Mouse (Mus musculus): ENCODE data around the gene Slx4ip. TPM values are rescaled to one million over a fixed set of nuclear protein-coding genes. Genes with fewer than 3 reads are reported as not detected.

The Slx4ip gene
- polyA plus RNA-seq, 1 experiment from 2014 or later = 9.4 TPM

DNA sequence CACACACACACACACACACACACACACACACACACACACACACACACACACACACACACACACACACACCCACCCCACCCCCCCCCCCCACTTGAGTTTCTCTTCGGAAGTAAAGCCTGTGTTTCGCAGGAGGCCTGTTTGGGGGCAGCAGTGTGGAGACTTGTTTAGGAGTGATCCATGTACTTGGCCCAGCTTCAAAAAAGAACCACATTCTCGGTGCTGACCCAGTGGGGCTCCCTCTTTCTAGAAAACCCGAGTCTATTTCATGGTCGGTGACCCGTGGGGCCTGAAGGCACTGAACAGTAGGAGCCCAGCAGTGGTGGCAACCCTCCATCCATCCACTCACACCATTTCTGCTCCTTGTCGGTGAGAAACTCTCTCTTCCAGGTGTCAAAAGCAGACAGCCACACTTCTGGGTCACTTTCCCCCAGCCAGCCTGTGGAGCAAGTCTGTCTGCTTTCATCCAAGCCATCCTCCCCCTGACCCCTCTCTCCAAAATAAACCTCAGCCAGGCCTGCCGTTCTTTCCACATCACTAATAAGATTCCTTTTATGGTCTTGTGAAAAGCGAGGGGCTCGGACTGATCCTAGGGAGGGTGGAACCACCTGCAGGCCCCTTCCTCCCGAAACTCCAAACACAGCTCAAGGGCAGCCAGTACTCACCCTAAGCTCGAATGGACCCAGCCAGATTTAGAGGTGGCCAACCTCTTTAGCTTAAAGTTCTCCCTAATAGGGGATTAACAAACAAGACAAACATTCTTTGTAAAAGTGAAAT, 222.5 kb downstream of the Slx4ip start:
- Histone ChIP-seq H3K4me1 (ENCODE audit: control insufficient read depth, insufficient read depth, low read length) (peaks cover 29% of the 10 kb centered on the region), H3K4me2 (ENCODE audit: low read depth) (peak overlapping the region; percentile 71), H3K9ac (ENCODE audit: low read length) (peak overlapping the region; percentile 18; the same call in 1 of the 2 replicates), H3K36me3 (ENCODE audit: control insufficient read depth, insufficient read depth, low read length) (no peaks in the 10 kb centered on the region), H3K4me3 (ENCODE audit: low read depth, low read length) (peak overlapping the region; percentile 76), H3K27me3 (ENCODE audit: control insufficient read depth, insufficient read depth, low read length) (peaks cover 5% of the 10 kb centered on the region; the same call in 1 of the 2 replicates), H3K27ac (ENCODE audit: low read depth, low read length) (no peak overlapping the region), H3K9me3 (ENCODE audit: control insufficient read depth, low read length) (no peaks in the 10 kb centered on the region)
- DNase-seq (ENCODE audit: low spot score) (no peak), ATAC-seq (ENCODE audit: insufficient read depth, low FRiP score, low TSS enrichment) (no peak)
- 2% methylated on average over 12 of the region's 12 CpGs for WGBS

DNA sequence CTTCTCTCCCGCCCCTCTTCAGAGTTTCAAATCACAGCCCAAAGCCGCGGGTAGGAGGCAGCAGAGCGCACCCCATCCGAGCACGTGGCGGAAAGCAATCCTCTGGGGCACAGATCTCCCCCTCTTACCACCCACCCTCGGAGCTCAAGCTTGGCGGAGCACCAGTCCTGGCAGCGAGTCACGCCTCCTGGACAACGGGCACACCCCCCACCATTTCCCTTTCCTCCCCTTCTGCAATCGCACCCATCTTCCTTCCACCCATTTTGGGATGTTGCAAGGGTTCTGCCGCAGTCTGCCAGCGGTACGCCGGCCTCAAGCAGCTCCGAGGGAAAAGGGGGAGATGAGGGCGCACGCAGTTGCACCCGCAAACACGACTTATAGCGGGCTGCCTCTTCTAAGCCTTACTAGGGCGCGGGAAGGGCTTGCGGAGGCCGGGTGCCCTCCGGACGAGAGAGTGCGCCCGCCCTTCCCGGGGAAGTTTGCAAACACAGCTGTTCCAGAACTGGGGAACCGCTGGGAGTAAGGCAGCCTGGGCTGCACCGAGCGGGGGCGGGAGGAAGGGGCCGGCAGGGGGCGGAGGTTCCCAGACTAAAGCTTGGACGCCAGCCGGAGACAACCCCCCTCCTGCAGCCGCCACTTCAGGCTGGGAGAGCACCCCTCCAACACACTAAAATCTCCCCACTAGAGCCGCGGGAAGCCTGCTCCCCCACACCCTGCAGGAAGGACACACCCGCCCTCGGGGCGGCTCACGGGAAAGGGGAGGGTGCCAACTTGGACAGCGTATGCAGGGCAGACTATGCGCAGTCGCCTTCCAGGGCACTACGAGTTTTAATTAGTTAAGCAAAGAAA, 223.5 kb downstream of the Slx4ip start:
- Histone ChIP-seq H3K4me3 (ENCODE audit: low read depth, low read length) (peak overlapping the region; percentile 76), H3K27me3 (ENCODE audit: control insufficient read depth, insufficient read depth, low read length) (peaks cover 5% of the 10 kb centered on the region; the same call in 1 of the 2 replicates), H3K36me3 (ENCODE audit: control insufficient read depth, insufficient read depth, low read length) (no peaks in the 10 kb centered on the region), H3K27ac (ENCODE audit: low read depth, low read length) (no peak overlapping the region), H3K4me1 (ENCODE audit: control insufficient read depth, insufficient read depth, low read length) (peaks cover 27% of the 10 kb centered on the region), H3K4me2 (ENCODE audit: low read depth) (peak overlapping the region; percentile 71), H3K9me3 (ENCODE audit: control insufficient read depth, low read length) (no peaks in the 10 kb centered on the region), H3K9ac (ENCODE audit: low read length) (peak overlapping the region; percentile 70)
- WGBS = under 1% methylated on average over 51 of the region's 51 CpGs
- DNase-seq (ENCODE audit: low spot score) (peak; percentile 81), ATAC-seq (ENCODE audit: insufficient read depth, low FRiP score, low TSS enrichment) (peak; percentile 24)

GRCm38 (mm10) chr2:137115241-137116024, 224.4 kb downstream of the Slx4ip start:
- peak; percentile 54 for DNase-seq (ENCODE audit: low spot score)
- no peaks in the 10 kb centered on the region for H3K9me3 ChIP-seq (ENCODE audit: control insufficient read depth, low read length)
- H3K9ac ChIP-seq (ENCODE audit: low read length) = peak overlapping the region; percentile 70
- peaks cover 18% of the 10 kb centered on the region for H3K4me1 ChIP-seq (ENCODE audit: control insufficient read depth, insufficient read depth, low read length)
- no peaks in the 10 kb centered on the region for H3K36me3 ChIP-seq (ENCODE audit: control insufficient read depth, insufficient read depth, low read length)
- peak overlapping the region; percentile 76 for H3K4me3 ChIP-seq (ENCODE audit: low read depth, low read length)
- under 1% methylated on average over 40 of the region's 40 CpGs for WGBS
- peaks cover 5% of the 10 kb centered on the region; the same call in 1 of the 2 replicates for H3K27me3 ChIP-seq (ENCODE audit: control insufficient read depth, insufficient read depth, low read length)
- 0 out of 2 replicates have a peak overlapping the region, but pooled peaks have one; percentile 73 for H3K27ac ChIP-seq (ENCODE audit: low read depth, low read length)
- ATAC-seq (ENCODE audit: insufficient read depth, low FRiP score, low TSS enrichment) = no peak
- H3K4me2 ChIP-seq (ENCODE audit: low read depth) = peak overlapping the region; percentile 71

- H3K27ac ChIP-seq (ENCODE audit: low read depth, low read length) = peak within 1 kb of the TSS; percentile 89
- H3K36me3 ChIP-seq (ENCODE audit: control insufficient read depth, insufficient read depth, low read length) = no peaks in the 10 kb centered on the region
- H3K4me3 ChIP-seq (ENCODE audit: low read depth, low read length) = peak within 1 kb of the TSS; percentile 76
- no peaks in the 10 kb centered on the region for H3K9me3 ChIP-seq (ENCODE audit: control insufficient read depth, low read length)
- WGBS = under 1% methylated on average over 57 of the region's 59 CpGs
- H3K4me2 ChIP-seq (ENCODE audit: low read depth) = peak within 1 kb of the TSS; percentile 71
- H3K9ac ChIP-seq (ENCODE audit: low read length) = peak within 1 kb of the TSS; percentile 70
- peak; percentile 71 for DNase-seq (ENCODE audit: low spot score)
- peaks cover 14% of the 10 kb centered on the region for H3K4me1 ChIP-seq (ENCODE audit: control insufficient read depth, insufficient read depth, low read length)
- peaks cover 5% of the 10 kb centered on the region; the same call in 1 of the 2 replicates for H3K27me3 ChIP-seq (ENCODE audit: control insufficient read depth, insufficient read depth, low read length)
- peak; percentile 18 for ATAC-seq (ENCODE audit: insufficient read depth, low FRiP score, low TSS enrichment)
These were observed 225.1 kb downstream of the Slx4ip start, which contains the start of gene Jag1 for GRCm38 (mm10) chr2:137116025-137116674. Gene Jag1, minus strand, starts transcription at chr2:137116644.

DNA sequence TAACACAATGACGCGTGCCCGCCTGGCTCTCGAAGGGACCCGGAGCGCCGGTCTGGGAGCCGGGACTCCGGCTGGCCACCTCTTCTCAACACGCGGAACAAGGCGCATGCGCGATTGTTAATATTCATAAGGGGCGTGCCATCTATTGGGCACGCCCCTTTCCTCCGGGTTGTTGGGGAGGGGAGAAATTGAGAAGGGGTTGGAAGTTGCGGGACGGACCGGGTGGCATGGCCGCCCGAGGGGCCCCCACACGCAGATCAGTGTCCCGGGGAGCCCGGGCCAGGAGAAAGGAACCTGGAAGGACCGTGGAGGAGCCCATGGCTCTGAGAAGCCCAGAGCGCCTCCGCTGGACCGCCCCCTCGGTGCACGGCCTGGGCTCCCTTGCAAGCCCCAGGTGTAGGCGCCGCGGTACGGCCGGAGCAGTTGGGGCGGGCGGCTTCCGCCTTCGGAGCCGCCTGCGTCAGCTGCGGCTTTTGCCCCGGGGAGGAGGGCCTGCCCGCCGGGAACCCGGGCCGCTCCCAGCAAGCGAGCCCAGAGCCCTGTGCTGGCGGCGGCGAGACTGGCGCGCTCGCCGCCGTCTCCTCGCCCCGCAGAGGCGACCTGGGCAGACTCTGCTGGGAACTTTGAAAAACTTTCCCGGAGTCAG, 225.8 kb downstream of the Slx4ip start:
- no peaks in the 10 kb centered on the region for H3K36me3 ChIP-seq (ENCODE audit: control insufficient read depth, insufficient read depth, low read length)

GRCm38 (mm10) chr2:137117321-137117690, 226.3 kb downstream of the Slx4ip start:
- peak overlapping the region; percentile 71 for H3K4me2 ChIP-seq (ENCODE audit: low read depth)
- H3K27me3 ChIP-seq (ENCODE audit: control insufficient read depth, insufficient read depth, low read length) = peaks cover 5% of the 10 kb centered on the region; the same call in 1 of the 2 replicates
- WGBS = under 1% methylated on average over 33 of the region's 33 CpGs
- H3K9me3 ChIP-seq (ENCODE audit: control insufficient read depth, low read length) = no peaks in the 10 kb centered on the region
- DNase-seq (ENCODE audit: low spot score) (peak; percentile 92), ATAC-seq (ENCODE audit: insufficient read depth, low FRiP score, low TSS enrichment) (peak; percentile 58)
- peak overlapping the region; percentile 70 for H3K9ac ChIP-seq (ENCODE audit: low read length)
- no peaks in the 10 kb centered on the region for H3K36me3 ChIP-seq (ENCODE audit: control insufficient read depth, insufficient read depth, low read length)
- peak overlapping the region; percentile 89 for H3K27ac ChIP-seq (ENCODE audit: low read depth, low read length)
- peak overlapping the region; percentile 76 for H3K4me3 ChIP-seq (ENCODE audit: low read depth, low read length)
- peaks cover 9% of the 10 kb centered on the region for H3K4me1 ChIP-seq (ENCODE audit: control insufficient read depth, insufficient read depth, low read length)

More for the DNA sequence above, 225.8 kb downstream of the Slx4ip start:
- Histone ChIP-seq H3K4me1 (ENCODE audit: control insufficient read depth, insufficient read depth, low read length) (peaks cover 10% of the 10 kb centered on the region), H3K27me3 (ENCODE audit: control insufficient read depth, insufficient read depth, low read length) (peaks cover 5% of the 10 kb centered on the region; the same call in 1 of the 2 replicates), H3K4me3 (ENCODE audit: low read depth, low read length) (peak overlapping the region; percentile 76), H3K27ac (ENCODE audit: low read depth, low read length) (peak overlapping the region; percentile 89), H3K4me2 (ENCODE audit: low read depth) (peak overlapping the region; percentile 71), H3K9ac (ENCODE audit: low read length) (peak overlapping the region; percentile 70), H3K9me3 (ENCODE audit: control insufficient read depth, low read length) (no peaks in the 10 kb centered on the region)
- WGBS = under 1% methylated on average over 55 of the region's 61 CpGs
- ATAC-seq (ENCODE audit: insufficient read depth, low FRiP score, low TSS enrichment) (peak; percentile 78), DNase-seq (ENCODE audit: low spot score) (peak; percentile 96)
